26 mouse cellular contexts compared by ENCODE assay signal in the genomic region with DNA sequence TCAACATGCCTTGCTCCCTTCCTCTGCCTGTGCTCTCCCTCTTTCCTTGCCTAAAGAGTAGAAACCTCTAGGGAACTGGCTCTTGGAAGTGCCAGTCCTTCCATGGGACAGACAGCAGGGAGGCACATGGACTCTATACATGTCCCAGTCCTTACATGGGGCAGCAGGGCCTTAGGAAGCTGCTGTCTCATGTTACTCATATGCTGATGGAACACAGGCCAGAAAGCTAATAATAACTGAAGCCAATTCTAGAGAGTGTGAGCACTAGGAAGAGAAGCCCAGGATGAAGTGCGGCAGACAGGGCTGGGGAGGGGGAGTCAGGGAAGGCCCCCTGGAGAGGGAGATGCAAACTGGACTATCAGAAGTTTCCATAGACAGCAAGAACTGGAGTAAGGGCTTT. TPM values are rescaled to one million over a fixed set of nuclear protein-coding genes. Genes with fewer than 3 reads are reported as not detected.
A peak's percentile ranks its signal among the peaks of the same experiment; 100 is the strongest.
DNase-seq lines count a peak whose midpoint lies in the region; ATAC-seq lines count a peak whose summit lies in the region.
"Had no signal": no experiment of that assay in that cellular context is flagged by ENCODE, and none has a peak within 500 bp of the region (broad histone marks: within the 10 kb centered on the region; RNA-seq: fewer than 3 reads in every experiment).

No protein-coding gene starts in this region.

- H3K36me3 ChIP-seq in heart, embryonic 14.5 days (ENCODE audit: control insufficient read depth, insufficient read depth, low read length) = no peaks in the 10 kb centered on the region
- H3K36me3 ChIP-seq in embryonic facial prominence, embryonic 10.5 days (replicated peaks) = no peaks in the 10 kb centered on the region
- no peaks in the 10 kb centered on the region for H3K36me3 ChIP-seq in stomach, embryonic 14.5 days (ENCODE audit: control insufficient read depth, insufficient read depth, low read length)
- H3K36me3 ChIP-seq: embryonic facial prominence, embryonic 13.5 days; forebrain, embryonic 12.5 days; limb, embryonic 15.5 days; midbrain, embryonic 13.5 days had no signal

- intact Hi-C loops in heart, postnatal 36 days (cut with DNase I) = no loop called here

- H3K9me3 ChIP-seq in heart, embryonic 14.5 days (ENCODE audit: control insufficient read depth, low read length) = no peaks in the 10 kb centered on the region
- no peaks in the 10 kb centered on the region for H3K9me3 ChIP-seq in embryonic facial prominence, embryonic 10.5 days
- H3K9me3 ChIP-seq in stomach, embryonic 14.5 days (ENCODE audit: control insufficient read depth, low read depth, low read length) = no peaks in the 10 kb centered on the region
- H3K9me3 ChIP-seq: embryonic facial prominence, embryonic 13.5 days; forebrain, embryonic 12.5 days; limb, embryonic 15.5 days; megakaryocyte, embryonic 14.5 days; midbrain, embryonic 13.5 days had no signal

- no peak for ATAC-seq in heart, embryonic 14.5 days (ENCODE audit: insufficient number of reproducible peaks, insufficient read depth, low FRiP score, low read depth)
- ATAC-seq in stomach, embryonic 14.5 days (ENCODE audit: insufficient number of reproducible peaks, insufficient read depth, low FRiP score, low read depth) = no peak
- ATAC-seq in monocyte, adult 5-6 weeks (replicated peaks; ENCODE audit: insufficient number of reproducible peaks, low FRiP score, low TSS enrichment, poor library complexity, severe bottlenecking) = no peak
- ATAC-seq: activated CD4-positive, CD25-positive, alpha-beta regulatory T cell, adult 4 months; inflammation-experienced regulatory T-cells, adult 6 months; midbrain, embryonic 13.5 days had no signal

- H3K4me1 ChIP-seq in heart, embryonic 14.5 days (ENCODE audit: control insufficient read depth in 2 of 2, insufficient read depth in 2 of 2, low read length in 2 of 2) = peaks cover 35 to 40% of the 10 kb centered on the region in 2 experiments
- H3K4me1 ChIP-seq in embryonic facial prominence, embryonic 10.5 days = peaks cover 27% of the 10 kb centered on the region
- H3K4me1 ChIP-seq in stomach, embryonic 14.5 days (ENCODE audit: control insufficient read depth, insufficient read depth, low read length) = peaks cover 28% of the 10 kb centered on the region

- no peaks in the 10 kb centered on the region for H3K27me3 ChIP-seq in heart, embryonic 14.5 days (ENCODE audit: control insufficient read depth, insufficient read depth, low read length)
- no peaks in the 10 kb centered on the region for H3K27me3 ChIP-seq in embryonic facial prominence, embryonic 10.5 days (replicated peaks; ENCODE audit: low read depth, poor library complexity, severe bottlenecking)
- H3K27me3 ChIP-seq in stomach, embryonic 14.5 days (ENCODE audit: control insufficient read depth, insufficient read depth, low read length) = no peaks in the 10 kb centered on the region
- H3K27me3 ChIP-seq: embryonic facial prominence, embryonic 13.5 days; forebrain, embryonic 12.5 days; midbrain, embryonic 13.5 days had no signal

- H3K4me3 ChIP-seq in heart, embryonic 14.5 days (ENCODE audit: control insufficient read depth in 1 of 2, insufficient read depth in 1 of 2, low read depth in 1 of 2, low read length in 2 of 2) = no peak overlapping the region
- no peak overlapping the region for H3K4me3 ChIP-seq in embryonic facial prominence, embryonic 10.5 days
- no peak overlapping the region for H3K4me3 ChIP-seq in stomach, embryonic 14.5 days (ENCODE audit: low read depth, low read length)
- H3K4me3 ChIP-seq: embryonic facial prominence, embryonic 13.5 days; erythroblast, embryonic 14.5 days; forebrain, embryonic 12.5 days; limb, embryonic 15.5 days; megakaryocyte, embryonic 14.5 days; midbrain, embryonic 13.5 days had no signal

- H3K4me2 ChIP-seq in heart, embryonic 14.5 days (ENCODE audit: low read length) = 0 out of 2 replicates have a peak overlapping the region, but pooled peaks have one; percentile 10
- no peak overlapping the region for H3K4me2 ChIP-seq in stomach, embryonic 14.5 days (replicated peaks; ENCODE audit: low read depth, low read length)
- H3K4me2 ChIP-seq: embryonic facial prominence, embryonic 13.5 days; forebrain, embryonic 12.5 days; hindbrain, embryonic 14.5 days; limb, embryonic 15.5 days; lung, embryonic 14.5 days; midbrain, embryonic 13.5 days had no signal

- DNase-seq in gastrocnemius, adult 18-20 months (ENCODE audit: low spot score) = peak; percentile 38
- DNase-seq in gastrocnemius, adult 8-10 months (ENCODE audit: low spot score in 2 of 2) = no peak
- no peak for DNase-seq in heart, postnatal 36 days
- DNase-seq in embryonic facial prominence, embryonic 10.5 days (ENCODE audit: low spot score) = no peak
- DNase-seq in thymus, postnatal 4 days = no peak
- DNase-seq: adrenal gland, postnatal 14 days; cerebellum, adult 2 months; cerebellum, postnatal 25 days; gastrocnemius, postnatal 25 days; kidney, postnatal 36 days; lung, embryonic 14.5 days; spleen, adult 18-20 months; thymus, adult 18-20 months had no signal

- 13% methylated on average over 1 of the region's 1 CpGs for WGBS in heart, embryonic 14.5 days
- WGBS in embryonic facial prominence, embryonic 10.5 days = 77% methylated on average over 1 of the region's 1 CpGs
- WGBS in stomach, embryonic 14.5 days = 37% methylated on average over 1 of the region's 1 CpGs

- peak overlapping the region; percentile 11 to 66; a peak in 3 of 4 replicates for H3K27ac ChIP-seq in heart, embryonic 14.5 days (replicated peaks in 1 of 2; ENCODE audit: control insufficient read depth in 1 of 2, insufficient read depth in 1 of 2, low read depth in 2 of 2, low read length in 2 of 2)
- 0 out of 2 replicates have a peak overlapping the region, but pooled peaks have one; percentile 14 for H3K27ac ChIP-seq in embryonic facial prominence, embryonic 10.5 days (replicated peaks)
- peak overlapping the region; percentile 68 for H3K27ac ChIP-seq in stomach, embryonic 14.5 days (ENCODE audit: low read length)
- H3K27ac ChIP-seq: embryonic facial prominence, embryonic 13.5 days; forebrain, embryonic 12.5 days; hindbrain, embryonic 14.5 days; limb, embryonic 15.5 days; liver, embryonic 14.5 days; midbrain, embryonic 13.5 days had no signal

- peak overlapping the region; percentile 48; the same call in 1 of the 2 replicates for H3K9ac ChIP-seq in heart, embryonic 14.5 days (ENCODE audit: low read length)
- H3K9ac ChIP-seq in stomach, embryonic 14.5 days (replicated peaks; ENCODE audit: low read depth, low read length) = no peak overlapping the region
- H3K9ac ChIP-seq: embryonic facial prominence, embryonic 13.5 days; forebrain, embryonic 12.5 days; hindbrain, embryonic 14.5 days; limb, embryonic 15.5 days; liver, embryonic 14.5 days; lung, embryonic 14.5 days; midbrain, embryonic 13.5 days had no signal

RNA-seq across cellular contexts. Expression of a gene that starts 38.2 kb away (rescaled TPM):
- total RNA-seq in gastrocnemius, adult 18-20 months (2021) = 1 to 10 TPM; 2.6 to 3.0 TPM
- total RNA-seq in gastrocnemius, adult 8-10 months (2022) = 1 to 10 TPM; 1.9 to 3.5 (median 2.5) TPM
- polyA plus RNA-seq in heart, embryonic 14.5 days (2014; fragmentation: Nextera tagmentation; extraction: Ambion mirVana) = 4.5 and 4.6 TPM in 2 replicates
- total RNA-seq in heart, postnatal 36 days (2021) = 1 to 10 TPM; 5.2 to 6.3 TPM
- polyA plus RNA-seq in embryonic facial prominence, embryonic 10.5 days (2016; fragmentation: Nextera tagmentation; extraction: Ambion mirVana) = 0.16 TPM in 2 replicates
- 5.0 and 6.0 TPM in 2 replicates for polyA plus RNA-seq in stomach, embryonic 14.5 days (2014; fragmentation: Nextera tagmentation; extraction: Ambion mirVana)
- 0.11 to 0.29 TPM in 2 of 3 replicates, not detected in the other for total RNA-seq in monocyte, adult 5-6 weeks (2017)
- polyA plus RNA-seq: erythroblast, embryonic 14.5 days had no signal

Comparison
In these comparisons a context has a peak if more than half of its experiments do, and no peak if none do; other contexts are left out.
1. H3K27ac ChIP-seq: peak in every context shown above with its lines; median percentile 68 in stomach, embryonic 14.5 days; 38 in heart, embryonic 14.5 days; 14 in embryonic facial prominence, embryonic 10.5 days.